28 mouse cellular contexts compared by ENCODE assay signal in the genomic region with DNA sequence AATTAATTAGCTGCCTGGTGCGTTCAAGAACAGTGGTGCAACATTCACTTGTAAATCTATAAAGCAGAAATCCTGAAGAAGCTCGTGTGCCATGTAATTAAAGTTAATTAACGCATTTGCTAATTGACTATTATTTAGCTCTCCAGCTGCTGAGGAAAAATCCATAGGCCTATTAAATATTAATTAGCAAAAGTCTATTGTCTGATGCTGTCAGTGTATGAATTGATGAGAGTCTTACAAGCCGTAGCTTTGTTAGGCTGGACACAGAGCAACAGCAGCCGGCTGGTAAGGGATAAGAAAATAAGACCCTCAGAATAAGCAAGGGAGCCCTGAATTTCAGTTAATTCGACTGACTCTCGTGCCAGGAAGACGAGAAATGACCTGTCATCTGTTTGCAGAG. TPM values are rescaled to one million over a fixed set of nuclear protein-coding genes. Genes with fewer than 3 reads are reported as not detected.
DNase-seq lines count a peak whose midpoint lies in the region; ATAC-seq and TF ChIP-seq lines count a peak whose summit lies in the region.
"Had no signal": no experiment of that assay in that cellular context is flagged by ENCODE, and none has a peak within 500 bp of the region (broad histone marks: within the 10 kb centered on the region; RNA-seq: fewer than 3 reads in every experiment).

No protein-coding gene starts in this region.

- WGBS in forebrain, embryonic 13.5 days = 18% methylated on average over 8 of the region's 8 CpGs
- 60% methylated on average over 8 of the region's 8 CpGs for WGBS in forebrain, embryonic 10.5 days
- 29% methylated on average over 8 of the region's 8 CpGs for WGBS in neural tube, embryonic 13.5 days
- 30% methylated on average over 8 of the region's 8 CpGs for WGBS in midbrain, embryonic 14.5 days
- WGBS in liver, embryonic 11.5 days = 71% methylated on average over 8 of the region's 8 CpGs
- WGBS in lung, postnatal 0 days = 80% methylated on average over 8 of the region's 8 CpGs

- H3K27me3 ChIP-seq in forebrain, embryonic 13.5 days = peaks cover 13% of the 10 kb centered on the region; the same call in 1 of the 2 replicates
- H3K27me3 ChIP-seq in forebrain, embryonic 10.5 days (ENCODE audit: poor library complexity, severe bottlenecking) = peaks cover 18% of the 10 kb centered on the region; the same call in 1 of the 2 replicates
- H3K27me3 ChIP-seq in neural tube, embryonic 13.5 days = no peaks in the 10 kb centered on the region
- no peaks in the 10 kb centered on the region for H3K27me3 ChIP-seq in midbrain, embryonic 14.5 days (ENCODE audit: control insufficient read depth, insufficient read depth, low read length)
- H3K27me3 ChIP-seq in liver, embryonic 11.5 days (replicated peaks; ENCODE audit: control insufficient read depth, insufficient read depth, low read length) = no peaks in the 10 kb centered on the region
- no peaks in the 10 kb centered on the region for H3K27me3 ChIP-seq in lung, postnatal 0 days (replicated peaks; ENCODE audit: insufficient read depth, low read length)
- H3K27me3 ChIP-seq: embryonic facial prominence, embryonic 13.5 days; intestine, embryonic 15.5 days; limb, embryonic 13.5 days; liver, embryonic 13.5 days had no signal

- ATAC-seq in forebrain, embryonic 13.5 days = peak; percentile 71
- ATAC-seq in neural tube, embryonic 13.5 days (ENCODE audit: low read depth) = no peak
- no peak for ATAC-seq in midbrain, embryonic 14.5 days (ENCODE audit: low FRiP score, low TSS enrichment)
- ATAC-seq in liver, embryonic 11.5 days (replicated peaks; ENCODE audit: low FRiP score) = no peak
- ATAC-seq in lung, postnatal 0 days = no peak
- ATAC-seq: intestine, embryonic 15.5 days had no signal

- TF ChIP-seq CTCF in lung, postnatal 0 days (IDR thresholded peaks at IDR 0.05) = no peak

- H3K27ac ChIP-seq in forebrain, embryonic 13.5 days = peak overlapping the region; percentile 52
- no peak overlapping the region for H3K27ac ChIP-seq in forebrain, embryonic 10.5 days
- peak overlapping the region; percentile 55; the same call in 1 of the 2 replicates for H3K27ac ChIP-seq in neural tube, embryonic 13.5 days (replicated peaks)
- peak overlapping the region; percentile 68 for H3K27ac ChIP-seq in midbrain, embryonic 14.5 days (replicated peaks; ENCODE audit: low read depth, low read length)
- H3K27ac ChIP-seq in liver, embryonic 11.5 days (ENCODE audit: low read depth, low read length) = no peak overlapping the region
- H3K27ac ChIP-seq in lung, postnatal 0 days (ENCODE audit: low read length) = no peak overlapping the region
- H3K27ac ChIP-seq: embryonic facial prominence, embryonic 13.5 days; intestine, embryonic 15.5 days; layer of hippocampus, adult 2 months; limb, embryonic 13.5 days; liver, embryonic 13.5 days had no signal

- no peak overlapping the region for H3K4me3 ChIP-seq in forebrain, embryonic 13.5 days
- H3K4me3 ChIP-seq in forebrain, embryonic 10.5 days = no peak overlapping the region
- H3K4me3 ChIP-seq in neural tube, embryonic 13.5 days = no peak overlapping the region
- H3K4me3 ChIP-seq in midbrain, embryonic 14.5 days (replicated peaks; ENCODE audit: low read depth, low read length) = no peak overlapping the region
- H3K4me3 ChIP-seq in liver, embryonic 11.5 days (ENCODE audit: low read depth, low read length) = no peak overlapping the region
- H3K4me3 ChIP-seq in lung, postnatal 0 days (ENCODE audit: low read depth, low read length) = no peak overlapping the region
- H3K4me3 ChIP-seq: embryonic facial prominence, embryonic 13.5 days; intestine, embryonic 15.5 days; layer of hippocampus, adult 2 months; limb, embryonic 13.5 days; liver, embryonic 13.5 days had no signal

- no peaks in the 10 kb centered on the region for H3K9me3 ChIP-seq in forebrain, embryonic 13.5 days (replicated peaks)
- H3K9me3 ChIP-seq in forebrain, embryonic 10.5 days = no peaks in the 10 kb centered on the region
- H3K9me3 ChIP-seq in neural tube, embryonic 13.5 days = no peaks in the 10 kb centered on the region
- H3K9me3 ChIP-seq in midbrain, embryonic 14.5 days (ENCODE audit: control insufficient read depth, low read length) = no peaks in the 10 kb centered on the region
- H3K9me3 ChIP-seq in liver, embryonic 11.5 days (ENCODE audit: control insufficient read depth, low read length) = no peaks in the 10 kb centered on the region
- no peaks in the 10 kb centered on the region for H3K9me3 ChIP-seq in lung, postnatal 0 days (ENCODE audit: low read length)
- H3K9me3 ChIP-seq: embryonic facial prominence, embryonic 13.5 days; intestine, embryonic 15.5 days; limb, embryonic 13.5 days; liver, embryonic 13.5 days had no signal

- peaks cover 17% of the 10 kb centered on the region for H3K4me1 ChIP-seq in forebrain, embryonic 13.5 days
- H3K4me1 ChIP-seq in forebrain, embryonic 10.5 days = peaks cover 16% of the 10 kb centered on the region
- peaks cover 29% of the 10 kb centered on the region for H3K4me1 ChIP-seq in neural tube, embryonic 13.5 days (replicated peaks)
- H3K4me1 ChIP-seq in midbrain, embryonic 14.5 days (ENCODE audit: control insufficient read depth, insufficient read depth, low read length) = peaks cover 19% of the 10 kb centered on the region
- no peaks in the 10 kb centered on the region for H3K4me1 ChIP-seq in liver, embryonic 11.5 days (replicated peaks; ENCODE audit: control insufficient read depth, insufficient read depth, low read length)
- no peaks in the 10 kb centered on the region for H3K4me1 ChIP-seq in lung, postnatal 0 days (ENCODE audit: insufficient read depth, low read depth, low read length)
- H3K4me1 ChIP-seq: liver, embryonic 13.5 days had no signal

- no peaks in the 10 kb centered on the region for H3K36me3 ChIP-seq in forebrain, embryonic 13.5 days (ENCODE audit: poor library complexity, severe bottlenecking)
- no peaks in the 10 kb centered on the region for H3K36me3 ChIP-seq in forebrain, embryonic 10.5 days (replicated peaks)
- H3K36me3 ChIP-seq in neural tube, embryonic 13.5 days = no peaks in the 10 kb centered on the region
- H3K36me3 ChIP-seq in midbrain, embryonic 14.5 days (ENCODE audit: control insufficient read depth, insufficient read depth, low read length) = no peaks in the 10 kb centered on the region
- H3K36me3 ChIP-seq in liver, embryonic 11.5 days (ENCODE audit: control insufficient read depth, insufficient read depth, low read length) = no peaks in the 10 kb centered on the region
- no peaks in the 10 kb centered on the region for H3K36me3 ChIP-seq in lung, postnatal 0 days (ENCODE audit: insufficient read depth, low read length)
- H3K36me3 ChIP-seq: embryonic facial prominence, embryonic 13.5 days; intestine, embryonic 15.5 days; limb, embryonic 13.5 days; liver, embryonic 13.5 days had no signal

- 0 out of 2 replicates have a peak overlapping the region, but pooled peaks have one; percentile 5 for H3K9ac ChIP-seq in forebrain, embryonic 13.5 days
- H3K9ac ChIP-seq in neural tube, embryonic 13.5 days = 0 out of 2 replicates have a peak overlapping the region, but pooled peaks have one; percentile 5
- H3K9ac ChIP-seq in midbrain, embryonic 14.5 days (replicated peaks; ENCODE audit: low read length) = no peak overlapping the region
- no peak overlapping the region for H3K9ac ChIP-seq in liver, embryonic 11.5 days (ENCODE audit: low read depth, low read length)
- no peak overlapping the region for H3K9ac ChIP-seq in lung, postnatal 0 days (replicated peaks; ENCODE audit: low read depth)
- H3K9ac ChIP-seq: embryonic facial prominence, embryonic 13.5 days; intestine, embryonic 15.5 days; limb, embryonic 13.5 days; liver, embryonic 13.5 days had no signal

- no peak for TF ChIP-seq EP300 in lung, postnatal 0 days (IDR thresholded peaks at IDR 0.05)

- H3K4me2 ChIP-seq in forebrain, embryonic 13.5 days = no peak overlapping the region
- no peak overlapping the region for H3K4me2 ChIP-seq in neural tube, embryonic 13.5 days
- 0 out of 2 replicates have a peak overlapping the region, but pooled peaks have one; percentile 5 for H3K4me2 ChIP-seq in midbrain, embryonic 14.5 days (ENCODE audit: low read length)
- H3K4me2 ChIP-seq in liver, embryonic 11.5 days = no peak overlapping the region
- H3K4me2 ChIP-seq in lung, postnatal 0 days (replicated peaks; ENCODE audit: low read depth, low read length) = no peak overlapping the region
- H3K4me2 ChIP-seq: embryonic facial prominence, embryonic 13.5 days; heart, embryonic 11.5 days; intestine, embryonic 15.5 days; limb, embryonic 13.5 days; liver, embryonic 13.5 days had no signal

- no peak for DNase-seq in forebrain, embryonic 10.5 days (ENCODE audit: extremely low spot score, low spot score)
- no peak for DNase-seq in neural tube, embryonic 10.5 days (ENCODE audit: extremely low spot score, low spot score)
- peak; percentile 63 for DNase-seq in midbrain, embryonic 14.5 days
- no peak for DNase-seq in liver, embryonic 11.5 days (ENCODE audit: low spot score)
- DNase-seq in lung, postnatal 0 days (ENCODE audit: low spot score) = no peak
- DNase-seq in lung, postnatal 36 days = no peak
- DNase-seq: adrenal gland, postnatal 10 days; cerebellum, adult 8-10 months; cerebellum, postnatal 36 days; embryo, embryonic 11 days; kidney, adult 8-10 months; kidney, postnatal 10 days; liver, embryonic 13.5 days; lung, adult 2 months; lung, postnatal 4 days; right cerebral cortex, postnatal 14 days; spleen, adult 18-20 months had no signal

RNA-seq across cellular contexts. Expression of gene Tas2r134, which starts 37.0 kb away (rescaled TPM):
- not detected in 2 replicates for polyA plus RNA-seq in forebrain, embryonic 13.5 days (2015; fragmentation: Nextera tagmentation; extraction: Ambion mirVana)
- polyA plus RNA-seq in forebrain, embryonic 10.5 days (2016; fragmentation: Nextera tagmentation; extraction: Ambion mirVana) = not detected in 2 replicates
- polyA plus RNA-seq in neural tube, embryonic 13.5 days (2015; fragmentation: Nextera tagmentation; extraction: Ambion mirVana) = not detected in 2 replicates
- polyA plus RNA-seq in midbrain, embryonic 14.5 days (2014; fragmentation: Nextera tagmentation; extraction: Ambion mirVana) = not detected in 2 replicates
- not detected in 2 replicates for polyA plus RNA-seq in liver, embryonic 11.5 days (2014; fragmentation: Nextera tagmentation; extraction: Ambion mirVana)
- not detected in 2 replicates for polyA plus RNA-seq in lung, postnatal 0 days (2015; fragmentation: Nextera tagmentation; extraction: Ambion mirVana)
- polyA plus RNA-seq: embryonic facial prominence, embryonic 13.5 days; gonadal fat pad, adult 2 months; heart, embryonic 11.5 days; heart, postnatal 0 days; intestine, embryonic 15.5 days; limb, embryonic 13.5 days; liver, embryonic 13.5 days; lung, adult 2 months; thymus, postnatal 0 days; urinary bladder, adult 2 months had no signal

Comparison
In these comparisons a context has a peak if more than half of its experiments do, and no peak if none do; other contexts are left out.
1. H3K27ac ChIP-seq: peak in forebrain, embryonic 13.5 days (single experiment), neural tube, embryonic 13.5 days (single experiment) and midbrain, embryonic 14.5 days (single experiment); none in forebrain, embryonic 10.5 days (single experiment), liver, embryonic 11.5 days (single experiment) and lung, postnatal 0 days (single experiment).
2. H3K9ac ChIP-seq: peak in forebrain, embryonic 13.5 days (single experiment) and neural tube, embryonic 13.5 days (single experiment); none in midbrain, embryonic 14.5 days (single experiment), liver, embryonic 11.5 days (single experiment) and lung, postnatal 0 days (single experiment).